Mouse (Mus musculus) neural tube, embryonic 11.5 days (tissue): ENCODE results near the gene Ly6g6e. TPM values are rescaled to one million over a fixed set of nuclear protein-coding genes. Genes with fewer than 3 reads are reported as not detected.

Experiments
- ATAC-seq: fragments of 200-750 bp; cut with Nextera tagmentation; 2 replicates; pipeline ENCODE4 v1.8.0; 2017; ENCODE audit warnings: moderate number of reproducible peaks, mild to moderate bottlenecking, moderate TSS enrichment, moderate library complexity; ENCODE audit not compliant: insufficient read depth, low FRiP score, low TSS enrichment
- DNase-seq: peaks from one replicate; pipeline ENCODE4 v3.0.0-alpha.2; 2015; ENCODE audit warnings: low spot score
- H3K27ac ChIP-seq: fragments of 300-500 bp; sonication (generic); 2 replicates; pipeline ENCODE4 v1.5.1; 2014; ENCODE audit warnings: low read depth, mild to moderate bottlenecking, low read length
- H3K27me3 ChIP-seq: fragments of 300-500 bp; sonication (generic); 2 replicates; pipeline ENCODE4 v1.6.1; 2014; ENCODE audit warnings: mild to moderate bottlenecking, low read length, mixed read lengths; ENCODE audit not compliant: control insufficient read depth, insufficient read depth
- H3K36me3 ChIP-seq: fragments of 300-500 bp; sonication (generic); 2 replicates; pipeline ENCODE4 v1.6.1; 2014; ENCODE audit warnings: mild to moderate bottlenecking, low read length, moderate library complexity, mixed read lengths; ENCODE audit not compliant: control insufficient read depth, insufficient read depth
- H3K4me1 ChIP-seq: fragments of 300-500 bp; sonication (generic); 2 replicates; pipeline ENCODE4 v1.6.1; 2014; ENCODE audit warnings: low read length, mixed read lengths; ENCODE audit not compliant: control insufficient read depth, insufficient read depth
- H3K4me2 ChIP-seq: fragments of 300-500 bp; sonication (generic); 2 replicates; pipeline ENCODE4 v1.6.1; 2014; ENCODE audit warnings: low read depth, mild to moderate bottlenecking, moderate library complexity
- H3K4me3 ChIP-seq: fragments of 300-500 bp; sonication (generic); 2 replicates; pipeline ENCODE4 v1.5.1; 2014; ENCODE audit warnings: low read depth, low read length
- H3K9ac ChIP-seq: fragments of 300-500 bp; sonication (generic); 2 replicates; pipeline ENCODE4 v1.6.1; 2014; ENCODE audit warnings: mild to moderate bottlenecking, low read length
- H3K9me3 ChIP-seq: fragments of 300-500 bp; sonication (generic); 2 replicates; pipeline ENCODE4 v1.6.1; 2016; ENCODE audit warnings: low read length; ENCODE audit not compliant: control insufficient read depth
- WGBS: fragments of 180-500 bp; shearing (Covaris S2); extraction: QIAGEN DNeasy Blood & Tissue Kit; methylation state at CpG from one replicate; pipeline ENCODE4 v1.1.7; 2014; 5-methylcytosine and 5-hydroxymethylcytosine counted together
- polyA plus RNA-seq: library from polyadenylated mRNA; unstranded; fragments of >200 nt; fragmentation: Nextera tagmentation; extraction: Ambion mirVana; gene quantifications from 2 replicates; pipeline ENCODE4 v1.2.1, GENCODE M21; 2014

The Ly6g6e gene
- polyA plus RNA-seq, 1 experiment from 2014 or later: 0.46 TPM

DNA sequence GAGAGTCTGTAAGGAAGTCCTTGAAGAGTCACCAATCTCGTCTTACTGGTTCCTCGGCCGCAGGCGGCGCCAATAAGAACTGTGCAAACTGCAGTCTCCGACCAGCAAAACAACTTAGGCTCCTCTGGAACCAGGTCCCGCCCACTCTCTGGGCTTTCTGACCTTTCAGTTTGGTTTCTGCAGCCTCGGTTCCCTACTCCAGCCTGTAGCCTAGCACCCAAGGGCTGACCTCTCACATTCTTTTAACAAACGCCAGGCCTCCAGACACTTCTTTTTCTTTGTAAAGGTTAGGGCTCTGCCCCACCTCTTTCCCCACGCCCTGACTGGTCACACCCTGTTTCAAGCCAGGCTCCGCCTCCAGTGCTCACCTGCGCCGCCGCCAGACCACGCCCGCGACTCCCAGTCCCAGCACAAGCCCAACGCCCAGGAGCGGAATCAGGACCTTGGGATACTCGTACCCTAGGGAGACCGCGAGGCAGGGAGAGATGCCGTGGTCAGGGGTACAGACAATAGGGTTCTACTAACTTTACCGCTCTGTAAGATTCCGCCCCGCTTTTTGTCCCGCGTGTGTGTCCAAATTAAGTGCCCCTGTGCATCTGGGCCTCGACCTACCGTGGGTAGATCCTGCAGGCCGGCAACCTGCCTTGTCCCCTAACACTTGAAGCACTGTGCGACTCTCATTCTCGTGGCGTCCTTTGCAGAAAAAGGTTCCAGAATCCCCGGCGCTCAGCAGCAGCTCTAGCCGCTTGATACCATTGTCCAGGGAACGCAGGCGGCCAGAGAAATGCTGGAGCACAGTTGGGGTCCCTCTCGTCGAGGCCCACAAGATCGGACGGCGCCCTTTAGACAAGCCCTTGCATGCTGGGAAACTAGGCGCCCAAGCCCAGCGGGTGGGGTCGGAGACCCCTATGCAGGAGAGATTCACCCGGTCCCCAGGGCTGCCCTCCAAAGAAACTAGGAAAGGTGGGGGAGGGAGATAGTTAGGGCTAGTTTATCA is 11.5 kb upstream of the Ly6g6e start, which contains the start of gene Ly6g6c:
Ly6g6c (plus strand) TSS at position 438 of the 997 bp plus-strand sequence.
- Histone ChIP-seq H3K4me2 (peak within 1 kb of the TSS; percentile 57), H3K27ac (no peak within 1 kb of the TSS), H3K36me3 (peaks cover 2% of the 10 kb centered on the region; the same call in 1 of the 2 replicates), H3K4me1 (peaks cover 16% of the 10 kb centered on the region), H3K27me3 (peaks cover 20% of the 10 kb centered on the region), H3K9me3 (no peaks in the 10 kb centered on the region), H3K4me3 (peak within 1 kb of the TSS; percentile 22), H3K9ac (peak within 1 kb of the TSS; percentile 49)
- peak; percentile 49 for DNase-seq
- ATAC-seq: no peak
- under 1% methylated on average over 48 of the region's 48 CpGs for WGBS

DNA sequence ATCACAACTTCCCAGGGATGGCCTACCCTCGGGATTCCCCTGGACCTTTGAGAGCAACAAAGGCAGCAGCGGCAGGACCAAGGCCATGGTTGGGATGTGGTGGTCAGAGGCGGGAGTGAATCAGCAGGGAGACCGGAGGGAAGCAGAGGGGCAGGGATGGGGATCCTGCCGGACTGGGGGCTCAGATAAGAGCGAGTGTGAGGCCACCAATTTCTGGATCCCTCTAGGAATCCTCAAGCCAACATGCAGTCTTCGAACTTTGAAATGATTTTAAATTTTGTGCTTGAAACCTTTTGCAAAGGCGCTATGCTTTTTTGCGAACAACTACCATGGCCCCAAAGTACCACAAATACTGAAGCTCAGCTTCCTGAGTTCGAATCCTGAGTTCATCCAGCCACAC is 10.6 kb upstream of the Ly6g6e start, which contains the start of gene Mpig6b:
Mpig6b (minus strand) TSS at position 101 of the 400 bp plus-strand sequence.
- Histone ChIP-seq H3K4me2 (peak within 1 kb of the TSS; percentile 57), H3K9me3 (no peaks in the 10 kb centered on the region), H3K4me1 (peaks cover 13% of the 10 kb centered on the region), H3K4me3 (peak within 1 kb of the TSS; percentile 22), H3K27ac (no peak within 1 kb of the TSS), H3K27me3 (peaks cover 20% of the 10 kb centered on the region), H3K36me3 (peaks cover 2% of the 10 kb centered on the region; the same call in 1 of the 2 replicates), H3K9ac (peak within 1 kb of the TSS; percentile 49)
- WGBS: 47% methylated on average over 10 of the region's 10 CpGs
- DNase-seq (no peak), ATAC-seq (no peak)

DNA sequence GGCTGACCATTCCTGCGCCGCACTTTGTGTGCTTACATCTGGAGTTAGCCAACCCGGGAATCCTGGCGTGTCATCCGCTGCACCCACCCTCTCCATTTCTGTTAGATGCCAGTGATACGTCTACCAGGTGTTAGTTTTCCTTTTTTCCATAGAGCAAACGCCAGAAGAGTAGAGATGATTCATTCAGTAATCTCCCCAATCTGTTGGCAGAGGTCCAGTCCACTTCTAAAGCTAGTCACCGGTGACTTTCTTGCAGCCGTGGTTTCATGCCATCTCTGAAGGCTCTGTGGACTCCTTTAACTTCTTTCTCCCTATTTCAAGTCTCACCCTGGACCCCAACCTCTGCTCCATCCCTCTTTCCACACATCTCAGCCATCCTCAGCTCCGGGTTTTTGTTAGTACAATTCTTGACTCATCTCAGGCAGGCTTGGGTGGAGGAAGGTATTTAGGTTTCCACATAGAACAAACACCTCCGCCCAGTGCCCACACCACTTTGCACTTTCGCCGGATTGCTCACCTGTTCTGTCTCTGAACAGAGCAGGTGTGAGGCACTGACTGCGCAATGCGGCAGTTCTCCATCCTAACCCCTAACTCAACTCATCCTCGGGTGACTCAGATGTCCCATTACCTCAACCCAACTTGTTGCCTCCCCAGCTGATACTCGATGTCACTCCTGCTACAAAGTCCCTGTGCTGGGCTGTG is 8.3 kb upstream of the Ly6g6e start:
- Histone ChIP-seq H3K9me3 (no peaks in the 10 kb centered on the region), H3K27ac (no peak overlapping the region), H3K27me3 (peaks cover 20% of the 10 kb centered on the region), H3K9ac (no peak overlapping the region; the same call in 1 of the 2 replicates), H3K4me1 (peaks cover 13% of the 10 kb centered on the region), H3K36me3 (no peaks in the 10 kb centered on the region), H3K4me2 (no peak overlapping the region), H3K4me3 (no peak overlapping the region)
- ATAC-seq (no peak), DNase-seq (no peak)
- WGBS: 88% methylated on average over 17 of the region's 17 CpGs

DNA sequence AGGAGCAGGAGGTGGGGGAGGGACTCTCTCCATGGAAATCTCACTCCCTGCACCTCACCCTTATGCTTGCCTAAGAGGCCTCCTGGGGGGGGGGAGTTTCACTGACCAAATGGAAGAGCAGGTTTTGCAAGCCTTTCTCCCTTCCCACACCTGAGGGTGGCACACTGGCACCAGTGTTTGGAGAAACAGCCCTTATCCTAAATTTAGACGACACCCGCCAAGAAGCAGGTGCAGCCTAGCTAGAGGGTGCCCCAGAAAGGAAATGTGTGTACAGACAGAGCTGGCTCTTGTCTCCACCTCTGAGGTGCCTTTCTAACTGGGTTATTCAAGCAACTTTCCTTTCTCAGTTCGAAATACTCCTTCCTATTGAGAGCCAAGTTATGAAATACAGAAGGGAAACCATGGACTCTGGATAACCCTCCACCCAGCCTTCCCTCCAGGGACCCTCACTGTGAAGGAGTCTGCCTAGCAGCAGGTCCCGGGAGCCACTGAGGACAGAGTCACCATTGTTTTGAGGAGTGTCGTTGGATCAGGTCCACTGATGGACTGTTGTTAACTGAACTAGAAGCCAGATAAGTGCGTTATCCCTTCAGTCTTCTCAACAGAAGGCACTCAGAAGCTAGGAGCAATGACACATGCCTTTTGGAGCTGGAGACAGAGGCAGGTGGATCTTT is 6.0 kb upstream of the Ly6g6e start:
- no peak overlapping the region for H3K27ac ChIP-seq
- WGBS: 60% methylated on average over 6 of the region's 6 CpGs

DNA sequence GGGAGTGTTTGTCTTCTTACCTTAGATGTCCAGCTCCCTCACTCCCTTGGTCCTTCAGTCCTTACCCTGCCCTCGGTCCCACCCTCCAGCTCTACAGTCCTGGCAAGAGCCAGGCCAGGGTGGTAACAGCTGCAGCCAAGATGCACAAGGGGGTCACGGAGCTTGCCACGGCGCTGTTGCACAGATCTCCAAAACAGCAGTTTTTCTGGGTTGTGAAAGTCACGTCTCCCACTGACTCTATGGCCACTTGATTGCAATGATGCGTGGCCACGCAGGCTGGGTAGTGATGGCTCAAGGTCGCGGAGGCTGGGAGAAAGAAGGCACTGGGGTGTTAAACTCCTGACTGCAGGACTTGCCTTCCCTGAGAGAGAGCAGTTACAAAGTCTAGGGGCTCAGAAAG is 5.2 kb upstream of the Ly6g6e start:
- 81% methylated on average over 9 of the region's 9 CpGs for WGBS
- Histone ChIP-seq H3K27me3 (peaks cover 3% of the 10 kb centered on the region; the same call in 1 of the 2 replicates), H3K4me3 (no peak overlapping the region), H3K9ac (no peak overlapping the region), H3K36me3 (no peaks in the 10 kb centered on the region), H3K9me3 (no peaks in the 10 kb centered on the region), H3K4me1 (no peaks in the 10 kb centered on the region), H3K27ac (no peak overlapping the region), H3K4me2 (no peak overlapping the region)
- no peak for DNase-seq
- no peak for ATAC-seq

More for the DNA sequence above, 6.0 kb upstream of the Ly6g6e start:
- DNase-seq (no peak), ATAC-seq (no peak)
- peaks cover 4% of the 10 kb centered on the region for H3K27me3 ChIP-seq
- H3K4me1 ChIP-seq: peaks cover under 1% of the 10 kb centered on the region; the same call in 1 of the 2 replicates
- H3K4me3 ChIP-seq: no peak overlapping the region
- H3K9me3 ChIP-seq: no peaks in the 10 kb centered on the region
- no peaks in the 10 kb centered on the region for H3K36me3 ChIP-seq
- H3K4me2 ChIP-seq: no peak overlapping the region
- no peak overlapping the region for H3K9ac ChIP-seq

DNA sequence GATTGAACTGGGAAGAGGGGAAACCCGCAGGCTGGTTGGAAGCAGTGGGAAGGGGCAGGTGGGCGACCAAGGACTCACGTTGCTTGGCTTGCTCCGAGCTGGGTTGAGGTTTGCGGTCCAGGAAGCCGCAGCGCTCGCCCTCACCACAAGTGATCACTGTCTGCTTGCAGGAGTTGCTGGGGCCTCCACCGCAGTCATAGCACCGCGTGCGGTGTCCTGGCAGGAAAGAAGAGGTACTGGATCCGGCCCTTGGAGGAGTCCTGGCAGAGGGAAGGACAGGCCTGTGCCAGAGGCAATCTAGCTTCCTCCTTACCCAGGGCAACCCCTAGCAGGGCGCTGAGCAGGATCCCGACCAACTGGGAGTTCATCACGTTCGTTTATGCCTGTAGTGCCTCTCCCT is 2.6 kb upstream of the Ly6g6e start:
- DNase-seq (no peak), ATAC-seq (no peak)
- 35% methylated on average over 17 of the region's 17 CpGs for WGBS
- H3K4me2 ChIP-seq: no peak overlapping the region
- peaks cover 9% of the 10 kb centered on the region for H3K4me1 ChIP-seq
- no peaks in the 10 kb centered on the region for H3K9me3 ChIP-seq
- no peak overlapping the region for H3K9ac ChIP-seq
- H3K27me3 ChIP-seq: no peaks in the 10 kb centered on the region
- H3K36me3 ChIP-seq: no peaks in the 10 kb centered on the region
- H3K4me3 ChIP-seq: no peak overlapping the region
- no peak overlapping the region for H3K27ac ChIP-seq

DNA sequence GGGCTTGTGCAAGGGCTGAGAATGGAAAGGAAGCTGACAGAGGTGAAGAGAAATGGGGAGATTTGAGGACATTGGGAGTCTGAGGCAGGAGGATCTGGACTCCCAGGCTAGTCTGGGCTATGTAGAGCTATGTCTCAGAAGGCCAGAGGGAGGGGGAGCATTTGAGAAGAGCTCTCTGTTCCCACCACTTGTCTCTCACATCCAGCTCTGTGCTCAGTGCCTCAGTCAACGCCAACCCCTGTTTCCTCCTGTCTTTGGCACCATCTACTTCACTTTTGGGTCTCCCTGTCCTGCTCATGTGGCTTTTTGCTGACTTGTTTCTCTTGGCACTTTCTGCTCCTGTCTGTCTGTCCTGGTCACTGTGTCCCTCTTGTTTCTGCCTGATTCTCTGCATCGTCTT is 583 bp downstream of the Ly6g6e start:
- Histone ChIP-seq H3K27ac (no peak overlapping the region), H3K4me2 (peak overlapping the region; percentile 42), H3K4me1 (peaks cover 9% of the 10 kb centered on the region), H3K27me3 (no peaks in the 10 kb centered on the region), H3K4me3 (peak overlapping the region; percentile 9; the same call in 1 of the 2 replicates), H3K36me3 (no peaks in the 10 kb centered on the region), H3K9ac (peak overlapping the region; percentile 57), H3K9me3 (no peaks in the 10 kb centered on the region)
- ATAC-seq (no peak), DNase-seq (no peak)
- 30% methylated on average over 2 of the region's 2 CpGs for WGBS

DNA sequence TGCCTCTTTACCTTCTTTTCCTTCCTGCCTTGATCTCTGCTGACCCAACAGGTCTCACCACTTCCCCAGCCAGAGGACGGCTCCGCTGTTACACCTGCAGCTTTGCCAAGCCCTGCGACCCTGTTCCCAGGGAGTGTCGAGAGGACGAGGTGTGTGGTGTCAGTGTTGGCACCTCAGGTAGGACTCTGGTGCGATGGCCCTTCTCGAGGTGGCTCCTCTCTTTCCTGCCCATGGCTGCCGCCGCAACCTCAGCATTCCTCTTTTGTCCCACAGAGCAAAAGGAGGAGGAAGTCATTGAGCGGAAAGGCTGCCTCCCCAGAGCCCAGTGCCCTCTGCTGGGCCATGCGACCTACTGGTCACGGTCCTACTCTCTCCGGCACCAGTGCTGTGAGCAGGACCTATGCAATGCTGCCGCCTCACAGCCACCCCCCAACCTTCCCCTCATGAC is 1.1 kb downstream of the Ly6g6e start, which contains the start of gene Ly6g6d:
Ly6g6d (minus strand) TSS at position 280 of the 448 bp plus-strand sequence.
- Histone ChIP-seq H3K27me3 (no peaks in the 10 kb centered on the region), H3K4me1 (peaks cover 9% of the 10 kb centered on the region), H3K36me3 (no peaks in the 10 kb centered on the region), H3K4me2 (peak within 1 kb of the TSS; percentile 42), H3K9me3 (no peaks in the 10 kb centered on the region), H3K4me3 (peak within 1 kb of the TSS; percentile 9), H3K9ac (peak within 1 kb of the TSS; percentile 57), H3K27ac (no peak within 1 kb of the TSS)
- WGBS: 10% methylated on average over 14 of the region's 14 CpGs
- DNase-seq (peak; percentile 51), ATAC-seq (no peak)
